Mouse (Mus musculus): Measurements from ENCODE around the gene Lactb.

GRCm38 (mm10) chr9:66922076-66922475 lies 53.2 kb downstream of the Lactb start:
- TF ChIP-seq CTCF (IDR thresholded peaks at IDR 0.05; ENCODE audit: low read depth, low read length) (no peak; the same call in 1 of the 2 replicates), POLR2A (IDR thresholded peaks at IDR 0.05; ENCODE audit: extremely low read depth, insufficient read depth, low read length) (no peak)
